Mouse (Mus musculus) liver, embryonic 16.5 days (tissue): ENCODE results near the gene Ube2r2. TPM values are rescaled to one million over a fixed set of nuclear protein-coding genes. Genes with fewer than 3 reads are reported as not detected.

Source experiments
- ATAC-seq: fragments of 200-750 bp; cut with Nextera tagmentation; 2 replicates; pipeline ENCODE4 v1.8.0; 2017; ENCODE audit warnings: low read depth, mild to moderate bottlenecking, moderate number of reproducible peaks, moderate library complexity
- H3K27ac ChIP-seq: fragments of 300-500 bp; sonication (generic); 2 replicates; pipeline ENCODE4 v1.5.1; 2014; ENCODE audit warnings: mild to moderate bottlenecking, low read length
- H3K27me3 ChIP-seq: fragments of 300-500 bp; sonication (generic); 2 replicates; pipeline ENCODE4 v1.6.1; 2014; ENCODE audit warnings: low read depth, low read length, mixed read lengths; ENCODE audit not compliant: control insufficient read depth, insufficient read depth
- H3K36me3 ChIP-seq: fragments of 300-500 bp; sonication (generic); 2 replicates; pipeline ENCODE4 v1.6.1; 2014; ENCODE audit warnings: mild to moderate bottlenecking; ENCODE audit not compliant: control insufficient read depth, insufficient read depth
- H3K4me1 ChIP-seq: fragments of 300-500 bp; sonication (generic); 2 replicates; pipeline ENCODE4 v1.6.1; 2014; ENCODE audit warnings: low read depth, low read length, mixed read lengths; ENCODE audit not compliant: control insufficient read depth
- H3K4me2 ChIP-seq: fragments of 300-500 bp; sonication (generic); 2 replicates; pipeline ENCODE4 v1.6.1; 2014; ENCODE audit warnings: low read depth, low read length, mixed read lengths
- H3K4me3 ChIP-seq: fragments of 300-500 bp; sonication (generic); 2 replicates; pipeline ENCODE4 v1.5.1; 2014; ENCODE audit warnings: low read depth, mild to moderate bottlenecking, low read length
- H3K9ac ChIP-seq: fragments of 300-500 bp; sonication (generic); 2 replicates; pipeline ENCODE4 v1.6.1; 2014; ENCODE audit warnings: low read depth, low read length
- H3K9me3 ChIP-seq: fragments of 300-500 bp; sonication (generic); replicated peaks from 2 replicates; pipeline ENCODE4 v1.6.1; 2016; ENCODE audit warnings: low read length; ENCODE audit not compliant: control insufficient read depth
- WGBS: fragments of 180-500 bp; shearing (Covaris S2); extraction: QIAGEN DNeasy Blood & Tissue Kit; methylation state at CpG from one replicate; pipeline ENCODE4 v1.1.7; 2014; ENCODE audit not compliant: insufficient replicate concordance; 5-methylcytosine and 5-hydroxymethylcytosine counted together
- polyA plus RNA-seq: library from polyadenylated mRNA; unstranded; fragments of >200 nt; fragmentation: Nextera tagmentation; extraction: Ambion mirVana; gene quantifications from 2 replicates; pipeline ENCODE4 v1.2.1, GENCODE M21; 2015

Ube2r2 gene
- polyA plus RNA-seq, 1 experiment from 2014 or later: 56.0 TPM

DNA sequence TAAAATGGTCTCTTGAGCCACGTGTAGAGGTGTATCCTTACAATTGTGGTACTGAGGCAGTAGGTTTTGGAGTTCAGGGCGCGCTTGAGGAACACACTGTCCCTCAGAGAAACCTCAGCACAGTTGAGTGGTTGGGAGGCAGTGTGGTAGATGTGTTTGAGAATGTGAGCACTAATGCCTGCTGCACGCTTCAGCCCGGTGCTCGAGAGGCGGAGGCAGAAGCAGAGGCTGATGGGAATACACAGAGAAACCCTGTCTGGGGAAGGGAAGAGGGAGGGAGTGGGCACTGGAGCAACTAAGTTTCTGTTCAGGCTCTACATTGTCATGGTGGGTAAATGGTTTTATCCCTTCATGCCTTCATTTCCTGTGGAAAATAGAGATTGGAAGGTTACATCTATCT is 15.6 kb downstream of the Ube2r2 start:
- H3K9me3 ChIP-seq: no peaks in the 10 kb centered on the region
- H3K27ac ChIP-seq: no peak overlapping the region
- ATAC-seq: no peak
- no peak overlapping the region for H3K9ac ChIP-seq
- H3K27me3 ChIP-seq: no peaks in the 10 kb centered on the region
- no peak overlapping the region for H3K4me2 ChIP-seq
- no peak overlapping the region for H3K4me3 ChIP-seq
- H3K36me3 ChIP-seq: no peaks in the 10 kb centered on the region; the same call in 1 of the 2 replicates
- H3K4me1 ChIP-seq: no peaks in the 10 kb centered on the region; the same call in 1 of the 2 replicates
- 90% methylated on average over 7 of the region's 7 CpGs for WGBS

DNA sequence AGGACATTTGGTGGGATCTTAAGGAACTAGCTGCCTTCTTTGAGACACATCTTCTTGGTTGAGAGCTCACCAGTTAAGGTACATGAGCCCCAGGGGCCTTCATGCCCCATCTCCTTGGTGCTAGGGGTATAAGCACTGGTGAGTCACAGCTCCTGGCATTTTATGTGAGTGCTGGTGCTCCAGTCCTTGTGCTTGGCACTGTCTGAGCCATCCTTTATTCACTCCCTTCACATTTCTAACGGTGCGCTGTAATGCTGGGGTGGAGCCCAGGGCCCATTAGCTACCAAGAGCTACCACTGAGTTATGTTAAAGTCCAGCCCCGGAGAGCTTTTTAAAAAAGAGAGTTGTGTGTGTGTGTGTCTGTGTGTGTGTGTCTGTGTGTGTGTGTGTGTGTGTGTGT is 17.6 kb downstream of the Ube2r2 start:
- WGBS: 88% methylated on average over 3 of the region's 3 CpGs
- H3K4me1 ChIP-seq: peaks cover 6% of the 10 kb centered on the region

DNA sequence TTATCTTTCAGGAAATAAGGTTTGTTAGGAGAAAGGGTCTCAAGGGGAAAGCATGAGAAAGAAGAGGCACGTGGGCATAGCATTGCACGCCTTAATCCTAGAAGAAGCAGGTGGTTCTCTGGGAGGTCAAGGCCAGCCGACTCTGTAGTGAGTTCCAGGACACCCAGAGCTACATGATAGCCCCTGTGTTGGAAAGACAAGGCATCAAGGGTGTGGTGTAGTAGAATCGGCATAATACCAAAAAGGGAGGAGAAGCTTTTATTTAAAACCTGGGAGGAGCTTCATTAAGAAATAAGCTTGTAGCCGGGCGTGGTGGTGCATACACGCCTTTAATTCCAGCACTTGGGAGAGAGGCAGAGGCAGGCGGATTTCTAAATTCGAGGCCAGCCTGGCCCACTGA is 21.4 kb downstream of the Ube2r2 start:
- Histone ChIP-seq H3K9ac (no peak overlapping the region), H3K4me1 (peaks cover 21% of the 10 kb centered on the region)
- 55% methylated on average over 9 of the region's 9 CpGs for WGBS

More for the DNA sequence above, 17.6 kb downstream of the Ube2r2 start:
- H3K36me3 ChIP-seq: no peaks in the 10 kb centered on the region; the same call in 1 of the 2 replicates
- no peak overlapping the region for H3K9ac ChIP-seq
- H3K27ac ChIP-seq: no peak overlapping the region
- no peak overlapping the region for H3K4me3 ChIP-seq
- ATAC-seq: no peak
- no peak overlapping the region for H3K4me2 ChIP-seq
- H3K9me3 ChIP-seq: no peaks in the 10 kb centered on the region
- H3K27me3 ChIP-seq: no peaks in the 10 kb centered on the region

GRCm38 (mm10) chr4:41158251-41158650 is 22.7 kb downstream of the Ube2r2 start:
- peaks cover 23% of the 10 kb centered on the region for H3K4me1 ChIP-seq
- no peaks in the 10 kb centered on the region for H3K36me3 ChIP-seq
- ATAC-seq: no peak
- WGBS: 82% methylated on average over 1 of the region's 1 CpGs
- H3K9me3 ChIP-seq: no peaks in the 10 kb centered on the region
- H3K4me2 ChIP-seq: no peak overlapping the region
- H3K9ac ChIP-seq: no peak overlapping the region
- H3K27ac ChIP-seq: no peak overlapping the region
- no peaks in the 10 kb centered on the region for H3K27me3 ChIP-seq
- no peak overlapping the region for H3K4me3 ChIP-seq

More for the DNA sequence above, 21.4 kb downstream of the Ube2r2 start:
- Histone ChIP-seq H3K27ac (no peak overlapping the region), H3K36me3 (no peaks in the 10 kb centered on the region), H3K9me3 (no peaks in the 10 kb centered on the region), H3K4me3 (no peak overlapping the region), H3K27me3 (no peaks in the 10 kb centered on the region), H3K4me2 (no peak overlapping the region)
- no peak for ATAC-seq

GRCm38 (mm10) chr4:41161232-41161631 is 25.7 kb downstream of the Ube2r2 start:
- no peaks in the 10 kb centered on the region for H3K36me3 ChIP-seq
- no peaks in the 10 kb centered on the region for H3K9me3 ChIP-seq
- WGBS: 50% methylated on average over 3 of the region's 3 CpGs
- no peak overlapping the region for H3K4me2 ChIP-seq
- H3K27me3 ChIP-seq: no peaks in the 10 kb centered on the region
- ATAC-seq: peak; percentile 69
- no peak overlapping the region for H3K9ac ChIP-seq
- H3K27ac ChIP-seq: 0 out of 2 replicates have a peak overlapping the region, but pooled peaks have one; percentile 20
- H3K4me1 ChIP-seq: peaks cover 39% of the 10 kb centered on the region
- no peak overlapping the region for H3K4me3 ChIP-seq

- 48% methylated on average over 2 of the region's 2 CpGs for WGBS
- no peak for ATAC-seq
- H3K4me3 ChIP-seq: no peak overlapping the region
- H3K9ac ChIP-seq: no peak overlapping the region
- H3K27me3 ChIP-seq: no peaks in the 10 kb centered on the region
- no peaks in the 10 kb centered on the region; the same call in 1 of the 2 replicates for H3K36me3 ChIP-seq
- H3K4me2 ChIP-seq: no peak overlapping the region
- H3K27ac ChIP-seq: peak overlapping the region; percentile 71
- peaks cover 33% of the 10 kb centered on the region for H3K4me1 ChIP-seq
- no peaks in the 10 kb centered on the region for H3K9me3 ChIP-seq
These were observed 29.4 kb downstream of the Ube2r2 start for GRCm38 (mm10) chr4:41164974-41165373.

- Histone ChIP-seq H3K9ac (0 out of 2 replicates have a peak overlapping the region, but pooled peaks have one; percentile 12), H3K4me2 (peak overlapping the region; percentile 18; the same call in 1 of the 2 replicates), H3K9me3 (no peaks in the 10 kb centered on the region), H3K4me3 (no peak overlapping the region), H3K36me3 (no peaks in the 10 kb centered on the region; the same call in 1 of the 2 replicates), H3K27me3 (no peaks in the 10 kb centered on the region), H3K4me1 (peaks cover 25% of the 10 kb centered on the region), H3K27ac (peak overlapping the region; percentile 71)
- 50% methylated on average over 6 of the region's 6 CpGs for WGBS
- ATAC-seq: peak; percentile 58; the same call in 1 of the 2 replicates
These were observed 30.3 kb downstream of the Ube2r2 start for GRCm38 (mm10) chr4:41165693-41166475.

DNA sequence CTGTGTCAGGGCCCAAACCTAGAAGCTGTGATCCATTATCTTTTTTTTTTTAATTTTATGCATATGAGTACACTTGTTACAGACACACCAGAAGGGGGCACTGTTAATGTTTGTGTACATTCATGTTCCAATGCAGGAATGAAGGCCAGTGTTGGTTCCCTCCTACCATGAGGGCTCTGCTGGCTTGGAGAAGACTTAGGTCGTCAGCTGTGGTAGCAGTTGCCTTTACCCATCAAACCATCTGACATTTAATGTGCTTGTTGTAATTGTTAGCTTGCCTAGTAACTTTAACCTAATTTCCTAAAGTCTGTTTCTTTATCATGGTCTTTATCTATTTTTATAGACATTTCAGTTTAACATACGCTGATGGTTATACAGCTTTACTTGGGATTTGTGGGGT is 35.4 kb downstream of the Ube2r2 start:
- peaks cover 3% of the 10 kb centered on the region for H3K4me1 ChIP-seq
- WGBS: 80% methylated on average over 2 of the region's 2 CpGs
- H3K36me3 ChIP-seq: peaks cover 2% of the 10 kb centered on the region; the same call in 1 of the 2 replicates
- no peak overlapping the region for H3K9ac ChIP-seq
- no peaks in the 10 kb centered on the region for H3K27me3 ChIP-seq
- H3K4me2 ChIP-seq: no peak overlapping the region
- H3K4me3 ChIP-seq: no peak overlapping the region
- ATAC-seq: no peak
- no peak overlapping the region for H3K27ac ChIP-seq
- no peaks in the 10 kb centered on the region for H3K9me3 ChIP-seq

DNA sequence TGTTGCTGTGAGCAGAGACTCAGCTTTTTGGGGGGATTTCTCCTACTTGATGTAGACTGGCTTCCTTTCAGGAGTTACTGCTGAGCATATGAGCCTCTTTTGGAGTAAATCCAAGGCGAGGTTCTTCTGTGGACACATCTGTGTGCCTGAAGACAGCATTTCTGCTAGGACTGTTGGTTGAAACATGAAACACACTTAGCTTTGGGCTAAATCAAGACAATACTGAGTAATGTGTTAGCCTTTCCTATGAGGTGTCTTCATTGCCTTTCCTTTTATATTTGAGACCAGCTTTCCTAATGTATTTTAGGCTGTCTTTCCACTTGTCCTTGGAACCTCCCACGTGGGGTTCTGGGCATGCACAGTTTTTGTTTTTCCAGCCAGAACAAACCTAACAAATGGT is 39.1 kb downstream of the Ube2r2 start:
- Histone ChIP-seq H3K9me3 (no peaks in the 10 kb centered on the region), H3K4me2 (no peak overlapping the region), H3K27me3 (no peaks in the 10 kb centered on the region), H3K9ac (no peak overlapping the region), H3K4me3 (no peak overlapping the region), H3K36me3 (0 out of 2 replicates have a peak, but pooled peaks cover 6% of the 10 kb centered on the region), H3K4me1 (no peaks in the 10 kb centered on the region), H3K27ac (no peak overlapping the region)
- ATAC-seq: no peak
- WGBS: 72% methylated on average over 2 of the region's 2 CpGs
